Mouse (Mus musculus) CH12.LX (cell line): ENCODE measurements around the gene Atf4. TPM values are rescaled to one million over a fixed set of nuclear protein-coding genes. Genes with fewer than 3 reads are reported as not detected.

ENCODE experiments used
- DNase-seq: peaks from one replicate; pipeline ENCODE4 v3.0.0-alpha.2; 2013; ENCODE audit errors: extremely low read depth
- H3K27ac ChIP-seq: 2 replicates; pipeline ENCODE4 v1.5.1; 2012; ENCODE audit warnings: low read depth, mild to moderate bottlenecking, control low read depth, moderate library complexity; ENCODE audit not compliant: insufficient read depth
- H3K27me3 ChIP-seq: replicated peaks from 2 replicates; pipeline ENCODE3; 2012; ENCODE audit warnings: inconsistent platforms
- H3K36me3 ChIP-seq, 2 experiments: replicated peaks in 1 of 2; 2 replicates each; pipeline versions ENCODE3 to v1.6.1; 2012; ENCODE audit warnings: inconsistent platforms in 1 of 2, low read length in 1 of 2, mild to moderate bottlenecking in 1 of 2, mixed read lengths in 1 of 2, moderate library complexity in 1 of 2; ENCODE audit not compliant: control insufficient read depth in 1 of 2, insufficient read depth in 1 of 2
- H3K4me1 ChIP-seq, 2 experiments: 2 replicates each; pipeline ENCODE4 v1.6.1; 2012; ENCODE audit warnings: inconsistent platforms in 1 of 2, moderate library complexity in 1 of 2; ENCODE audit not compliant: insufficient read depth in 2 of 2, control insufficient read depth in 1 of 2
- H3K4me2 ChIP-seq: 2 replicates; pipeline ENCODE4 v1.6.1; 2012; ENCODE audit warnings: low read depth, mild to moderate bottlenecking, control low read depth; ENCODE audit not compliant: poor library complexity, insufficient read depth, severe bottlenecking
- H3K4me3 ChIP-seq, 3 experiments: fragments of 150-350 bp in 1 of 3; sonication (generic) in 1 of 3; replicated peaks in 1 of 3; 2 replicates each; pipeline versions ENCODE3 to v1.5.1; 2011 to 2012; ENCODE audit warnings: low read depth in 2 of 3, low read length in 2 of 3, mild to moderate bottlenecking in 2 of 3, moderate library complexity in 2 of 3, control low read depth in 1 of 3, improper control_type of control experiment in 1 of 3, inconsistent platforms in 1 of 3, mixed read lengths in 1 of 3; ENCODE audit not compliant: poor library complexity in 1 of 3
- H3K79me2 ChIP-seq: replicated peaks from 2 replicates; pipeline ENCODE4 v1.6.1; 2012; ENCODE audit warnings: mild to moderate bottlenecking, moderate library complexity; ENCODE audit not compliant: control insufficient read depth, poor library complexity, insufficient read depth, severe bottlenecking; ENCODE audit errors: extremely low read depth
- H3K9ac ChIP-seq: 2 replicates; pipeline ENCODE4 v1.6.1; 2012; ENCODE audit warnings: low read depth, mild to moderate bottlenecking, control low read depth, moderate library complexity; ENCODE audit not compliant: insufficient read depth
- H3K9me3 ChIP-seq: replicated peaks from 2 replicates; pipeline ENCODE3; 2012; ENCODE audit warnings: low read length, inconsistent platforms, mixed read lengths
- BHLHE40 ChIP-seq: IDR thresholded peaks from 2 replicates; pipeline ENCODE4 v1.6.1; 2011; ENCODE audit warnings: mild to moderate bottlenecking, low read depth, low read length, improper control_type of control experiment
- CHD1 ChIP-seq: IDR thresholded peaks from 2 replicates; pipeline ENCODE4 v1.6.1; 2012; ENCODE audit warnings: low read depth, low read length, improper control_type of control experiment, inconsistent platforms
- CHD2 ChIP-seq: IDR thresholded peaks from 2 replicates; pipeline ENCODE4 v1.6.1; 2011; ENCODE audit warnings: low read length, improper control_type of control experiment
- CTCF ChIP-seq, 2 experiments: IDR thresholded peaks in 1 of 2; conservative IDR thresholded peaks in 1 of 2; 2 replicates each; pipeline ENCODE4 v1.5.1; 2011 to 2012; ENCODE audit warnings: low read depth in 2 of 2, low read length in 2 of 2, improper control_type of control experiment in 1 of 2, inconsistent platforms in 1 of 2, mild to moderate bottlenecking in 1 of 2, moderate library complexity in 1 of 2
- E2F4 ChIP-seq: IDR thresholded peaks from 2 replicates; pipeline ENCODE4 v1.6.1; 2011; ENCODE audit warnings: low read depth, low read length, improper control_type of control experiment; ENCODE audit not compliant: insufficient replicate concordance
- ELF1 ChIP-seq: IDR thresholded peaks from 2 replicates; pipeline ENCODE4 v1.6.1; 2014; ENCODE audit warnings: low read depth, mild to moderate bottlenecking, inconsistent platforms, low read length, improper control_type of control experiment
- EP300 ChIP-seq: IDR thresholded peaks from 2 replicates; pipeline ENCODE4 v1.6.1; 2011; ENCODE audit warnings: low read length, improper control_type of control experiment
- GABPA ChIP-seq: IDR thresholded peaks from 2 replicates; pipeline ENCODE4 v1.6.1; 2012; ENCODE audit warnings: low read depth, low read length, improper control_type of control experiment, inconsistent platforms; ENCODE audit not compliant: insufficient replicate concordance
- HCFC1 ChIP-seq: IDR thresholded peaks from 2 replicates; pipeline ENCODE4 v1.6.1; 2012; ENCODE audit warnings: low read depth, mild to moderate bottlenecking, inconsistent platforms, low read length, improper control_type of control experiment
- IRF4 ChIP-seq: IDR thresholded peaks from 2 replicates; pipeline ENCODE4 v1.6.1; 2014; ENCODE audit warnings: low read depth, mild to moderate bottlenecking, inconsistent platforms, low read length, improper control_type of control experiment
- JUND ChIP-seq: conservative IDR thresholded peaks from 2 replicates; pipeline ENCODE4 v1.6.1; 2011; ENCODE audit warnings: low read depth, low read length, improper control_type of control experiment
- KAT2A ChIP-seq: IDR thresholded peaks from 2 replicates; pipeline ENCODE4 v1.6.1; 2012; ENCODE audit warnings: low read length, improper control_type of control experiment, inconsistent platforms; ENCODE audit not compliant: insufficient replicate concordance
- NELFE ChIP-seq: IDR thresholded peaks from 2 replicates; pipeline ENCODE4 v1.6.1; 2011; ENCODE audit warnings: low read depth, low read length, improper control_type of control experiment
- NRF1 ChIP-seq: IDR thresholded peaks from 2 replicates; pipeline ENCODE4 v1.6.1; 2014; ENCODE audit warnings: low read depth, mild to moderate bottlenecking, inconsistent platforms, low read length, improper control_type of control experiment, moderate library complexity
- PAX5 ChIP-seq: IDR thresholded peaks from 2 replicates; pipeline ENCODE4 v1.6.1; 2012; ENCODE audit warnings: low read length, inconsistent platforms, mixed read lengths
- POLR2A ChIP-seq: IDR thresholded peaks from 2 replicates; pipeline ENCODE4 v1.6.1; 2011; ENCODE audit warnings: low read depth, mild to moderate bottlenecking, improper control_type of control experiment, low read length
- POLR2AphosphoS2 ChIP-seq: IDR thresholded peaks from 2 replicates; pipeline ENCODE4 v1.6.1; 2011; ENCODE audit warnings: low read depth, low read length, improper control_type of control experiment
- RAD21 ChIP-seq: IDR thresholded peaks from 2 replicates; pipeline ENCODE4 v1.6.1; 2011; ENCODE audit warnings: low read depth, mild to moderate bottlenecking, low read length, improper control_type of control experiment, moderate library complexity
- RCOR1 ChIP-seq: conservative IDR thresholded peaks from 2 replicates; pipeline ENCODE4 v1.6.1; 2012; ENCODE audit warnings: low read depth, mild to moderate bottlenecking, inconsistent platforms, low read length, improper control_type of control experiment
- SIN3A ChIP-seq: IDR thresholded peaks from 2 replicates; pipeline ENCODE4 v1.6.1; 2012; ENCODE audit warnings: low read length, improper control_type of control experiment, inconsistent platforms
- SMC3 ChIP-seq: IDR thresholded peaks from 2 replicates; pipeline ENCODE4 v1.6.1; 2011; ENCODE audit warnings: low read depth, low read length, improper control_type of control experiment
- TBP ChIP-seq: conservative IDR thresholded peaks from 2 replicates; pipeline ENCODE4 v1.6.1; 2011; ENCODE audit warnings: low read depth, low read length, improper control_type of control experiment
- TCF12 ChIP-seq: IDR thresholded peaks from 2 replicates; pipeline ENCODE4 v1.6.1; 2014; ENCODE audit warnings: low read depth, mild to moderate bottlenecking, inconsistent platforms, low read length, improper control_type of control experiment
- UBTF ChIP-seq: IDR thresholded peaks from 2 replicates; pipeline ENCODE4 v1.6.1; 2012; ENCODE audit warnings: low read depth, mild to moderate bottlenecking, inconsistent platforms, low read length, improper control_type of control experiment, moderate library complexity
- USF1 ChIP-seq: IDR thresholded peaks from 2 replicates; pipeline ENCODE4 v1.6.1; 2014; ENCODE audit warnings: low read depth, mild to moderate bottlenecking, inconsistent platforms, low read length, improper control_type of control experiment
- USF2 ChIP-seq: conservative IDR thresholded peaks from 2 replicates; pipeline ENCODE4 v1.6.1; 2011; ENCODE audit warnings: low read depth, low read length, improper control_type of control experiment
- ZKSCAN1 ChIP-seq: IDR thresholded peaks from 2 replicates; pipeline ENCODE4 v1.6.1; 2012; ENCODE audit warnings: low read depth, inconsistent platforms, low read length, improper control_type of control experiment, borderline replicate concordance
- ZNF384 ChIP-seq: IDR thresholded peaks from 2 replicates; pipeline ENCODE4 v1.6.1; 2012; ENCODE audit warnings: low read depth, low read length, improper control_type of control experiment, inconsistent platforms
- dilution Hi-C: fragments of 300-500 bp; cut with MboI; formaldehyde crosslinking; loops from 2 replicates; pipeline ENCODE4 v1.14.3; 2020; ENCODE audit warnings: low sequenced_read_pairs; ENCODE audit not compliant: extremely low pct_unique_long_range_greater_than_20kb, extremely low pct_ligation_motif_present
- in situ Hi-C: fragments of 300-500 bp; cut with MboI; formaldehyde crosslinking; loops from 3 replicates; pipeline ENCODE4 v1.14.3; 2019; ENCODE audit warnings: low sequenced_read_pairs, low pct_ligation_motif_present, low pct_unique_long_range_greater_than_20kb, mixed read lengths
- polyA plus RNA-seq: library from polyadenylated mRNA; unstranded; fragments of >175 nt; gene quantifications from 2 replicates; pipeline ENCODE4 v1.2.1, GENCODE M21; 2012; ENCODE audit warnings: low read depth; ENCODE audit not compliant: insufficient read length
- total RNA-seq, 2 experiments: library from RNA; depleted of rRNA; stranded (reverse); fragments of 300-350 nt in 1 of 2; fragments of >200 nt in 1 of 2; gene quantifications; 2 replicates each; pipeline ENCODE4 v1.2.3; 2012 to 2014

Gene Atf4
- total and polyA plus RNA-seq, 3 experiments: 357 to 819 (median 486) TPM

- TF ChIP-seq IRF4 (no peak), RCOR1 (no peak; the same call in 1 of the 2 replicates), CHD1 (no peak), USF2 (no peak), E2F4 (no peak), CHD2 (peak; percentile 51; the same call in 1 of the 2 replicates), KAT2A (no peak), NRF1 (no peak), ZKSCAN1 (no peak), CTCF (conservative IDR thresholded peaks at IDR 0.05 in 1 of 2, IDR thresholded peaks at IDR 0.05 in 1 of 2; ENCODE audit: low read depth in 2 of 2, low read length in 2 of 2) (no peak), UBTF (no peak), EP300 (no peak), POLR2A (peak; percentile 60), SMC3 (no peak), JUND (no peak), GABPA (no peak), TBP (no peak), USF1 (no peak), BHLHE40 (no peak), SIN3A (peak; percentile 32; the same call in 1 of the 2 replicates), PAX5 (no peak), ZNF384 (no peak)
Measured at GRCm38 (mm10) chr15:80257602-80258239, 2.7 kb downstream of the Atf4 start (continued).

DNA sequence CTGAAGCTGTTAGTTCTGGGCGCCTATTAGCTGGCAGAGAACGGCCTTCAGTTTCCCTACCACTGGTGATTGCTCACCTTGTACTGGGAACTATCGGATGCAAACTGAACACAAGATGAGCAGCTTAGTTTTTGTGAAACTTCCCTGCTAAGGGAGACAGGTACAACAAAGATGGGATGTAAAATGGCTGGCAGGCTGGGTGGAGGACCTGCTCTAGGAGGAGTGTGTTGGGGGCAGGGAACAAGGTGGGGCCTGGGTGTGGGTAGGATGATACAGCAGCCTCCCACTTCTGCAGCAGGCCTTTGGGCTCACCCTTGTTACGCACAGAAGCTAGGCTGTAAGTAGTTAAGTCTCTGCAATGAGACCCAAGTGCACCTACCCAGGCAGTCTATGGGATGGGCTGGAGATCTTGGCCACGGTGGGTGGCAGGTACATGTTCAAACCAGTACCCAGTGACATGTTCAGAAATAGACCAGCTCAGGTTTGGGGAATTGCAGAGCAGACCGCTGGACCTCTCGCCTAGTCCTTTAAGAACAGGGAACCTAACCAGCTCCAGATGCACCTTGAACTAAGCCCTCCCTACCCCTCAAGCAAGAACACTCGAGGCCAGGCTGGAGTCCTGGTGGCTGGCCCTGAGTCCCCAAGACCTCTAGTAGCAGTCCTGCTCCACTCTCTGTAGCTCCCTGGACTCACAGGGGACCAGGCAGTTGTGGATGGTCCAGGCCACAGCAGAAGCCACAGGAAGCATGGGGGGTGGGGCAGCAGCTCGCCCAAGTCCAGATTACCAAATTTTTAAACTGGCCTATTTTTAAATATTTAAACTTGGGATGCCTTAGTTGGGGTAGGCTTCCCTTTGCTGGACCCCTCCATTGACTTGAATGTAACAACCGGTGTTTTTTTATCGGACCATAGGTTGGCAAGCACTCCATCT, 3.5 kb downstream of the Atf4 start:
- no peak for TF ChIP-seq TCF12
- peak; percentile 61; the same call in 1 of the 2 replicates for TF ChIP-seq NELFE
- TF ChIP-seq POLR2AphosphoS2: peak; percentile 98; the same call in 1 of the 2 replicates
- TF ChIP-seq BHLHE40: no peak
- TF ChIP-seq ELF1: 0 out of 2 replicates have a peak, but pooled peaks have one; percentile 6
- TF ChIP-seq CHD2: peak; percentile 62
- TF ChIP-seq RAD21: no peak
- 0 out of 2 replicates have a peak, but pooled peaks have one; percentile 8 for TF ChIP-seq HCFC1
- peak; percentile 56 for TF ChIP-seq POLR2A
- Histone ChIP-seq H3K79me2 (peaks cover 30% of the 10 kb centered on the region), H3K9me3 (no peaks in the 10 kb centered on the region), H3K27ac (peak overlapping the region; percentile 23), H3K4me3 (no peak overlapping the region), H3K9ac (no peak overlapping the region), H3K4me1 (peaks cover 17 to 43% of the 10 kb centered on the region in 2 experiments), H3K4me2 (no peak overlapping the region), H3K36me3 (peaks cover 47 to 71% of the 10 kb centered on the region in 2 experiments), H3K27me3 (no peaks in the 10 kb centered on the region)
- dilution Hi-C loops (no loop called here), in situ Hi-C loops (loop anchor here (5.0 to 25.0 kb wide), 2 partner anchors 41 to 704 kb away; no protein-coding TSS in a partner anchor)
- peak; percentile 68 for DNase-seq
